Mouse (Mus musculus): Measurements from ENCODE around the gene Lyzl6. TPM values are rescaled to one million over a fixed set of nuclear protein-coding genes. Genes with fewer than 3 reads are reported as not detected.

The Lyzl6 gene
- polyA plus RNA-seq, 1 experiment from 2014 or later = not detected

DNA sequence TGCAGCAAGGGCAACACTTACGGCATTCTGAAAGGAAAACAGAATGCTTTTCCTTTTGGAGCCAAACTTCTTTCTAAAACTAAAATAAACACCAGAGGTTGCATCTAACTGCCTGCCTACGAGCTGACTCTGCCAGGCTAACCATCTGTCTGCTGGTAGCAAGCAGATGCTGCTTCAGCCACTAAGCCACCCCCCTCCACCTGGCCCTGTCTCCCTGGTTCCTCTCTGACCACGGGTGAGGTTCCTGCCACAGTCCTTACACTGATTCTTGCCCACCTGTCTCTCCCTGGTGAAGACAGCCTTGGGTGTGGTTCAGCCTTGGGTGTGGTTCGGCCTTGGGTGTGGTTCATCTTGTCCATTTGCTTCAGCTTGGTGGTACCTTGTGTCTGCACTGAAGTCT lies 23.2 kb upstream of the Lyzl6 start:
- no peaks in the 10 kb centered on the region for H3K27me3 ChIP-seq
- no peak overlapping the region for H3K4me3 ChIP-seq (replicated peaks)
- no peaks in the 10 kb centered on the region for H3K36me3 ChIP-seq
- H3K4me1 ChIP-seq (replicated peaks) = no peaks in the 10 kb centered on the region
- H3K4me2 ChIP-seq = no peak overlapping the region
- H3K27ac ChIP-seq = no peak overlapping the region
- WGBS (ENCODE audit: insufficient replicate concordance) = 57% methylated on average over 4 of the region's 4 CpGs
- ATAC-seq (ENCODE audit: low read depth) (no peak), DNase-seq (no peak)
- H3K9ac ChIP-seq = no peak overlapping the region
- H3K9me3 ChIP-seq (replicated peaks) = no peaks in the 10 kb centered on the region

DNA sequence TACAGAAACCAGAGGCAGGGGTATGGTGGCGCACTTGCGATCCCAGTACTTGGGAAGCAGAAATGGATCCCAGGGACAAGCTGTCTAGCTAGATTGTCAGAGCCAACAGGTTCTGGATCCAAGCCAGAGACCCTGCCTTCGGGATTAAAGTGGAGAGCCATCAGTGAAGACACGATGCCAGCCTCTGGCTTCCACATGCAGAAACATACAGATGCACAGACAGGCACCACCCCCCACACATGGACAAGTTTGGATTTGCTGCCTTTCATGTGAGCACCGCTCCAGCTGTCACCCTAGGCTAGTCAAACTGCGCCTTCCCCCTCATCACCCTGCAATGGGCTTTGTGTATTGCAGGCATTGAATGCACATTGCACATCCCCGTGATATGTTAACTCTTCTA lies 19.5 kb upstream of the Lyzl6 start:
- peaks cover 25% of the 10 kb centered on the region for H3K27me3 ChIP-seq
- no peaks in the 10 kb centered on the region for H3K9me3 ChIP-seq (replicated peaks)
- H3K36me3 ChIP-seq = no peaks in the 10 kb centered on the region
- DNase-seq = no peak
- no peak for ATAC-seq (ENCODE audit: low read depth)
- no peak overlapping the region for H3K4me3 ChIP-seq (replicated peaks)
- no peak overlapping the region for H3K9ac ChIP-seq
- no peak overlapping the region for H3K27ac ChIP-seq
- no peaks in the 10 kb centered on the region for H3K4me1 ChIP-seq (replicated peaks)
- WGBS (ENCODE audit: insufficient replicate concordance) = 66% methylated on average over 7 of the region's 7 CpGs
- no peak overlapping the region for H3K4me2 ChIP-seq

DNA sequence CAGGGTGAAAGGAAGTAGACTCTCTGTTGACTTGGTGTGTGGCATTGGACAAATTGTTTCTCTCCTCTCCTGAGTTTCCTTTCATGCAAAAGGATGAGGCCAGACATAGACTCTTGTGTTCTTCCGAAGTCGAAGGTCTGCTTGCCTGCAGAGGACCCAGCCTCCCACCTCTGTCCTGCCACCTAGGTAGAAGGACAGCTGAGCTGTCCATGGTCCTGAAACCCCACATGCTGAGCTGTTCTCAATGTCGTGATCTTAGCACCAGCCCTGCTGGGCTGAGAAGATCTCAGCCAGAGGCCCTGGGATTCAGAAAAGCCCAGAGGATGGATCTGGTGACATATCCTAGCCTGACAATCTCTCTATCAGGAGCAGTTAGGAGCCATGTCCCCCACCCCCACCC lies 17.8 kb upstream of the Lyzl6 start:
- Histone ChIP-seq H3K4me2 (no peak overlapping the region), H3K4me1 (replicated peaks) (no peaks in the 10 kb centered on the region), H3K36me3 (no peaks in the 10 kb centered on the region), H3K27me3 (peaks cover 41% of the 10 kb centered on the region), H3K4me3 (replicated peaks) (no peak overlapping the region), H3K9ac (no peak overlapping the region), H3K27ac (no peak overlapping the region), H3K9me3 (replicated peaks) (no peaks in the 10 kb centered on the region)
- DNase-seq (no peak), ATAC-seq (ENCODE audit: low read depth) (no peak)
- WGBS (ENCODE audit: insufficient replicate concordance) = 9% methylated on average over 3 of the region's 3 CpGs

DNA sequence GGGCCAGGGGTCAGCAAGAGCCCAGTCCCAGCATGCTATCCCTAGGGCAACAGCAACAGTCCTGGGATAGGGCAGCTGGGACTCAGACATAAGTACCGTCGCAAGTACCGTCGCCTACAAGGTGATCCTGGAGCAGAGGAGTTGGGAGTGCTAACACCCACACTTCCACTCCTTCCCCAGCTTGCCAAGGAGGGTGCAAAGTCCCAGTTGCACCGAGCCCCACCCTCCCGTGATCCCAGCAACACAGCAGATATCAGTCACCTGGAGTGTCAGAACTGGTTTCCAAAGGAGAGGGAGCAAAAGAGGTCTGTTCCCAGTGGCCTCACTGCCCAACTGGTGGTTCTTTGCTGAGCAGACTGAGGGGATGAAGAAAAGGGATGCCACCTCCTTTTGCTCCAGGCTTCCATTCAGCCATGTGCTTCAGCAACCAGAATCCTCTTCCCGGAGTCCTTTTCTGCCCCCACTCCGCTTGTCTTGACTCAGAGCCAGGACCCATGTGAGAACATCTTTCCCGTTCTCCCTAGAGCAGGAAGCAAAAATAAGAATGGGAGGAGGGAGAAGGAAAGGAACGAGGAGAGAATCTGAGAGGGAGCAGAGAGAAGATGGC lies 14.8 kb upstream of the Lyzl6 start:
- peaks cover 72% of the 10 kb centered on the region for H3K27me3 ChIP-seq
- H3K9ac ChIP-seq = no peak overlapping the region
- 57% methylated on average over 10 of the region's 10 CpGs for WGBS (ENCODE audit: insufficient replicate concordance)
- no peak for ATAC-seq (ENCODE audit: low read depth)
- no peak overlapping the region for H3K4me3 ChIP-seq (replicated peaks)
- H3K4me2 ChIP-seq = no peak overlapping the region
- H3K27ac ChIP-seq = no peak overlapping the region
- no peaks in the 10 kb centered on the region for H3K36me3 ChIP-seq
- DNase-seq = no peak
- peaks cover 10% of the 10 kb centered on the region; the same call in 1 of the 2 replicates for H3K4me1 ChIP-seq (replicated peaks)
- H3K9me3 ChIP-seq (replicated peaks) = no peaks in the 10 kb centered on the region

DNA sequence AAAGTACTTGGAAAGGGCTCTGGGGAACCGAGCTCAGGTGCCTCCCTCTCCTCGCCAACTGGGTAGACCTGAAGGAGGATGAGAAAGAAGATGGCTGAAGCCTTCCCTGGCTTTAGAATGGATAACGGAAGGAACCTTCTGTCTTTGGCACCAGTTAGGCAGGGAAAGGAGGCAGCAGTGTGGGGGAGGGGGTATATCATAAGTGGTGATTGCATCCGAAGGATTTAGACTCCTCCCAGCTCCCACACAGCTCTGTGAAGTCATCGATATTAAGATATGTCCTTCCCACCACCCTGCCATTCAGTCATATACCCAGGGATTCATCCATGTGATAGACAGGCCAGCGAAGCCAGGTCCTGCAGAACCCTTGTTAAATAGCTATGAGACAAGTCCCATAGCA lies 12.7 kb upstream of the Lyzl6 start:
- ATAC-seq (ENCODE audit: low read depth) = no peak

DNA sequence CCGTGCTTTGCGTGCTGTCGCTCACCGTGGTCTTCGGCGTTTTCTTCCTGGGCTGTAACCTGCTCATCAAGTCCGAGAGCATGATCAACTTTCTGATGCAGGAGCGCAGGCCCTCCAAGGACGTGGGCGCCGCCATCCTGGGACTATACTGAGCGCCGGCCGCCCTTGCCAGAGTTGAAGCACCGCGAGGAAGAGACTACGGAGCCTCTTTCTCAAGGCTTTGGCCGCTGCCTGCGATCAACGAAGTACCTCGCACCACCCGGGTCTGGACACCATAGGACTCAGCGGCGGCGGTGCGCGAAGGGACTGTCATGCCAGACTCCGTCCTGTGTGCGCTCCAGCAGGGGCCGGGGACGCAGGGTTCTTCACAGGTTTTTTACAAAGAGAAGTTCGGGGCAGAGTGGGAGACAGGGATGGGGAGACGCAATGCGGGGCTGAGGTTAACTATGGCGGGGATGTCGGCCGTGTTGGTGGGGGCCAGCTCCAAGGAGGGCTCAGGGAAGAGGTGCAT lies 11.3 kb upstream of the Lyzl6 start:
- peak overlapping the region; percentile 28 for H3K4me3 ChIP-seq (replicated peaks)
- H3K9ac ChIP-seq = no peak overlapping the region
- no peak overlapping the region for H3K27ac ChIP-seq
- no peaks in the 10 kb centered on the region for H3K36me3 ChIP-seq
- peaks cover 93% of the 10 kb centered on the region for H3K27me3 ChIP-seq
- peak overlapping the region; percentile 43 for H3K4me2 ChIP-seq
- no peaks in the 10 kb centered on the region for H3K9me3 ChIP-seq (replicated peaks)
- no peak for DNase-seq
- peaks cover 10% of the 10 kb centered on the region; the same call in 1 of the 2 replicates for H3K4me1 ChIP-seq (replicated peaks)
- no peak for ATAC-seq (ENCODE audit: low read depth)
- 4% methylated on average over 37 of the region's 37 CpGs for WGBS (ENCODE audit: insufficient replicate concordance)

More for the DNA sequence above, 12.7 kb upstream of the Lyzl6 start:
- DNase-seq = no peak
- 49% methylated on average over 6 of the region's 6 CpGs for WGBS (ENCODE audit: insufficient replicate concordance)
- H3K36me3 ChIP-seq = no peaks in the 10 kb centered on the region
- H3K9me3 ChIP-seq (replicated peaks) = no peaks in the 10 kb centered on the region
- no peak overlapping the region for H3K4me2 ChIP-seq
- H3K27ac ChIP-seq = no peak overlapping the region
- H3K4me3 ChIP-seq (replicated peaks) = no peak overlapping the region
- no peak overlapping the region for H3K9ac ChIP-seq
- H3K4me1 ChIP-seq (replicated peaks) = peaks cover 10% of the 10 kb centered on the region; the same call in 1 of the 2 replicates
- peaks cover 92% of the 10 kb centered on the region for H3K27me3 ChIP-seq

DNA sequence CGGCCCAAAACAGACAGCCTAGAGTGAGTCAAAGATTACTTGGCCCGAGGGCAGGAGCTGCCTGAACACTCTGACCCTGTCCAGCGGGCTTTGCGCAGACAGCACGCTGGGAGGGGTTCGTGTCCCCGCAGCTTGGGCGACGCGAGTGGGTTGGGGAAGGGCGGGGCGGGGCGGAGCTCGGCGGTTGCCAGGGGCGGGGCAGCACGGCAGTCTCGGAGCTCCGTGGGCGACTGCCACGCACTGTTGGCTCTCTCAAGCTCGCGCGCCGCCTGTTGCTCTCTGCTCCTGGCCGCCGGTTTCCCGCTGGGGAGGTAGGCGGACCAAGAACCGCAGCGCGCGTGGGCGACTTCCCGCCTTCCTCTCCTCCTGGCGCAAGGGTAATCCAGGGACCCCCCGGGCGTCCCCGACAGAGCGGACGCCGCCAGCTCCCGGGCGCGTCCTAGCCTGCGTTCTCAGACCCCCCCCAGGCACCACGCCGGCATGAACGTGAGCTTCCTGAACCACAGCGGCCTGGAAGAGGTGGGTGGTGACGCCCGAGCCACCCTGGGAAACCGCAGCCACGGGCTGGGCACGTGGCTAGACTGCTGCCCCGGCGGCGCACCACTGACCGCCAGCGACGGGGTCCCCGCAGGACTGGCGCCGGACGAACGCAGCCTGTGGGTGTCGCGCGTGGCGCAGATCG lies 10.8 kb upstream of the Lyzl6 start, which contains the start of gene Rprml:
Rprml (plus strand) TSS at position 270 of the 682 bp plus-strand sequence.
- no peaks in the 10 kb centered on the region for H3K36me3 ChIP-seq
- H3K27me3 ChIP-seq = peaks cover 89% of the 10 kb centered on the region
- H3K4me3 ChIP-seq (replicated peaks) = peak within 1 kb of the TSS; percentile 28
- H3K4me1 ChIP-seq (replicated peaks) = peaks cover 10% of the 10 kb centered on the region; the same call in 1 of the 2 replicates
- WGBS (ENCODE audit: insufficient replicate concordance) = 3% methylated on average over 65 of the region's 71 CpGs
- DNase-seq (no peak), ATAC-seq (ENCODE audit: low read depth) (no peak)
- H3K4me2 ChIP-seq = peak within 1 kb of the TSS; percentile 43
- no peak within 1 kb of the TSS for H3K9ac ChIP-seq
- no peak within 1 kb of the TSS for H3K27ac ChIP-seq
- H3K9me3 ChIP-seq (replicated peaks) = no peaks in the 10 kb centered on the region

DNA sequence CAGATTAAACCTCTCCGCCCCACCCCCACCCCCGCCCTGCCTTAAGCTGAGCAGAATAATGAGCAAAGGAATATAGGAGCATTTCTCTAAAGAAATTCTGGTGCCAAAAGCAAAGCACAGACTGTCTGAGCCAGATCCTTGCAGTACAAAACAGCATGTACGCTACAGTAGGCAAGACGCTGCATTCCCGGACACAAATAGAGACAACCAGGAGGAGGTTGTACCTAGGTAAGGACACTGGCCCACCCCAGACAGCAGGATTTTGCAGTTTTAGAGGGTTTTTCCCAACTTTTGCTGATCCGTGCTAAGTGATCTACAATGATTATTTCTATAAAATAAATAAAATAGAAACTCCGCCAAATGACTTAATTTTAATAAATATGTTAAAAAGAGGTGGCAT lies 10.0 kb upstream of the Lyzl6 start:
- 24% methylated on average over 7 of the region's 7 CpGs for WGBS (ENCODE audit: insufficient replicate concordance)
- Histone ChIP-seq H3K27me3 (peaks cover 81% of the 10 kb centered on the region), H3K4me3 (replicated peaks) (no peak overlapping the region), H3K36me3 (no peaks in the 10 kb centered on the region), H3K27ac (no peak overlapping the region), H3K4me2 (no peak overlapping the region), H3K9ac (no peak overlapping the region), H3K4me1 (replicated peaks) (peaks cover 10% of the 10 kb centered on the region; the same call in 1 of the 2 replicates), H3K9me3 (replicated peaks) (no peaks in the 10 kb centered on the region)
- DNase-seq = no peak
- ATAC-seq (ENCODE audit: low read depth) = no peak

DNA sequence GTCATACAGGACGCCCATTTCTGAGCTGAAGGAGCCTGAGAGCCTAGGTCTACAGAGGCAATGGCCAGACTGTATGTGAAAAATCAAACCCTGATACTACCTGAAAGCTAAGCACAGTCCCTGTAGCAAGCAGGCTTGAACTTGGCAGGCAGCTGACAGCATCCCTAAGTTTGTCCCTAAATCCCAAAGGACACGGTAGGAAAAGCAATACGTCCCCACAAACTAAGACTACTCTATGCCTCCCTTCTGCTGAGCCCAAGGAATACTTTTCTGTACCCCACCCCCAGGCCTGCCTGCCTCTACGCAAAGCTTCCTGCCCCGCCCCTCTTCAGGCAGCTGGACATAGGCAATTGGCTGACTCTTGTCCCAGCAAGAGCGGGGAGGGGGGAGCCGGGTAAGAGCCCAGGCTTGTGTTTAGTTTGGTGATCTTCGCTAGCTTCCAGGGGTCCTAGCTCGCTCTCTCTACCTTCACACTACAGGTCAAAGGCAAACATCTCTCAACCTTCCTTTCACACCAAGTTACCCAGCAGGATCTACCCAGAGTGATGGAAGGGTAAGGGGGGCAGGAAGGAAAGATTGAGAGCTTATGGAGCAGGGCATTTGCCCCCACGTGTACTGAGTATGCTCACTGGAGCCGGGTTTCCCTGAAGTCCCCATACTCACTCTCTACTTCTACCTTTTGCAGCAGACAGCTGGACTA lies 9.4 kb upstream of the Lyzl6 start:
- H3K9ac ChIP-seq = no peak overlapping the region
- H3K9me3 ChIP-seq (replicated peaks) = no peaks in the 10 kb centered on the region
- H3K27ac ChIP-seq = no peak overlapping the region
- WGBS (ENCODE audit: insufficient replicate concordance) = 13% methylated on average over 11 of the region's 11 CpGs
- peaks cover 10% of the 10 kb centered on the region; the same call in 1 of the 2 replicates for H3K4me1 ChIP-seq (replicated peaks)
- peaks cover 75% of the 10 kb centered on the region for H3K27me3 ChIP-seq
- ATAC-seq (ENCODE audit: low read depth) (no peak), DNase-seq (no peak)
- H3K36me3 ChIP-seq = no peaks in the 10 kb centered on the region
- H3K4me2 ChIP-seq = no peak overlapping the region
- no peak overlapping the region for H3K4me3 ChIP-seq (replicated peaks)

DNA sequence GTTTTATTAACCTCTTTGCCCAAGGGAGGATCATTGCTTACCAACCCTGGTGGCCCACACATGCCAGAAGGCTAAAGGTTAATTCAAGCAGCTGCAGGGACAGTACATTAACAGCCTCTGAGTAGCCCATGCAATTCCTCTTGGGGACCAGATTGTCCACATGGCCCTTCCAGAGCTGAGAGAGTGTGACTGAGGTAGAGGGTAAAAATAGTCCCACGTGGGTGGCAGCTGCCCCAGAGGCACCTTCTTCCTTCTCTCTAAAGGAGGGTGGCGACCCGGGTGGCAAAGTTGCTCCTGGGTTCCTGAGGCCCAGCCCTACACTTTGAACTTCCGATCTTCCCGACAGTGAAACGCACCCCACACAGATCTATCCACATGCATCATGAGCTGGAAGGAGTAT lies 7.6 kb upstream of the Lyzl6 start:
- ATAC-seq (ENCODE audit: low read depth) (no peak), DNase-seq (no peak)
- peaks cover 61% of the 10 kb centered on the region for H3K27me3 ChIP-seq
- no peak overlapping the region for H3K27ac ChIP-seq
- 68% methylated on average over 6 of the region's 6 CpGs for WGBS (ENCODE audit: insufficient replicate concordance)
- H3K4me2 ChIP-seq = no peak overlapping the region
- H3K4me3 ChIP-seq (replicated peaks) = no peak overlapping the region
- no peak overlapping the region for H3K9ac ChIP-seq
- peaks cover 10% of the 10 kb centered on the region; the same call in 1 of the 2 replicates for H3K4me1 ChIP-seq (replicated peaks)
- H3K36me3 ChIP-seq = no peaks in the 10 kb centered on the region
- H3K9me3 ChIP-seq (replicated peaks) = no peaks in the 10 kb centered on the region

DNA sequence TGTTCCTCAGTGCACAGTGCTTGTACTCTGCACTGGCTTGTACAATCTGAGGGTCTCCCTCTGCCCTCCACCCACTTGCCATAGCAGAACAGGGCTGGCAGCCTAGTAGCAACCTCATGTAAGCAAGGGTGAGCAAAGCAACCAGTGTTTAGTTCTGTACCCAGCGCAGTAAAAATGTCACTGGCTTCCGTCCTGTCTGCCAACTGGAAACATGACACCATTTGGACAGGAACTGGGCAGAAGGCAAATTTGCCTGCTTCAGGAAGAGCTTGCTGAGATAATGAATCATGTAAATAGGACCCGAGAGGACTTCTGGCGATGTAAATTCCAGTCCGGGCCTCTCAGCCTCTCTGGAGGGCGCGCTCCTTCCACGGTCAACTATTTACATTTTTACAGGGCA lies 7.0 kb upstream of the Lyzl6 start:
- Histone ChIP-seq H3K36me3 (no peaks in the 10 kb centered on the region), H3K4me1 (replicated peaks) (peaks cover 10% of the 10 kb centered on the region; the same call in 1 of the 2 replicates), H3K9me3 (replicated peaks) (no peaks in the 10 kb centered on the region), H3K9ac (no peak overlapping the region), H3K27me3 (peaks cover 60% of the 10 kb centered on the region), H3K4me2 (no peak overlapping the region), H3K4me3 (replicated peaks) (no peak overlapping the region), H3K27ac (no peak overlapping the region)
- no peak for ATAC-seq (ENCODE audit: low read depth)
- DNase-seq = no peak
- WGBS (ENCODE audit: insufficient replicate concordance) = 68% methylated on average over 8 of the region's 8 CpGs

All from liver, embryonic 13.5 days (tissue).